Mouse (Mus musculus) heart, postnatal 0 days (tissue): ENCODE measurements around the gene Colq.

Source experiments
- CTCF ChIP-seq: IDR thresholded peaks from 2 replicates; pipeline ENCODE4 v1.5.1; 2016; ENCODE audit warnings: antibody characterized with exemption, control low read depth, low read depth
- EP300 ChIP-seq: IDR thresholded peaks from 2 replicates; pipeline ENCODE4 v1.6.1; 2016; ENCODE audit warnings: antibody characterized with exemption, low read depth

GRCm38 (mm10) chr14:31532656-31533055, 58.5 kb downstream of the Colq start:
- TF ChIP-seq EP300 (no peak), CTCF (no peak)
